Mouse (Mus musculus): ENCODE data around the gene 4430402I18Rik. TPM values are rescaled to one million over a fixed set of nuclear protein-coding genes. Genes with fewer than 3 reads are reported as not detected.
A peak's percentile ranks its signal among the peaks of the same experiment; 100 is the strongest.

Gene 4430402I18Rik
- polyA plus RNA-seq, 1 experiment from 2014 or later = 0.96 TPM

GRCm38 (mm10) chr19:28974862-28975611 is 7.4 kb upstream of the 4430402I18Rik start:
- H3K9me3 ChIP-seq (ENCODE audit: control insufficient read depth, low read length) = no peaks in the 10 kb centered on the region
- peaks cover 4% of the 10 kb centered on the region; the same call in 1 of the 2 replicates for H3K4me1 ChIP-seq (ENCODE audit: control insufficient read depth, insufficient read depth, low read length)
- H3K9ac ChIP-seq (replicated peaks; ENCODE audit: low read length) = peak overlapping the region; percentile 39; the same call in 1 of the 2 replicates
- DNase-seq (peak; percentile 87), ATAC-seq (ENCODE audit: low FRiP score, low TSS enrichment) (peak; percentile 80; the same call in 1 of the 2 replicates)
- no peaks in the 10 kb centered on the region for H3K27me3 ChIP-seq (ENCODE audit: control insufficient read depth, insufficient read depth, low read length)
- H3K36me3 ChIP-seq (ENCODE audit: control insufficient read depth, insufficient read depth, low read length) = no peaks in the 10 kb centered on the region
- H3K27ac ChIP-seq (replicated peaks; ENCODE audit: low read depth, low read length) = no peak overlapping the region
- peak overlapping the region; percentile 56 for H3K4me2 ChIP-seq (ENCODE audit: low read length)
- 20% methylated on average over 35 of the region's 35 CpGs for WGBS
- peak overlapping the region; percentile 35 for H3K4me3 ChIP-seq (replicated peaks; ENCODE audit: low read depth, low read length)

DNA sequence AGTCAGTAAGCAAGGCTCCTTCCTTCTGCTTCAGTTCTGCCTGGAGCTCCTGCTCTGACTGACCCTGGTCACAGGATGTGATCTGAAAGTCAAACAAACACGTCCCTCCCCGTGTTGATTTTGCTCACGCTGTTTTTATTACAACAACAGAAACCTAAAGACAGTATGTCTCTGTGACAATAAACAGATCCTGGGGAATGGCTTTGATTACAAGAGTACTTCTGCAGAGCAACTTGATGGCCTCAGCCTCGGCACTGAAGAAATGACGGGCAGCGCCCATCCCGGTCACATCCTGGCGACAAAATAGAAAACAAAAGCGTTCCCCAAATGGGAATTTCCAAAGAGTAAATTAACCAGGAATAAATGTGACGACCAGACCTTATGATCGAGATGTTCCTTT is 2.7 kb upstream of the 4430402I18Rik start:
- Histone ChIP-seq H3K27ac (replicated peaks; ENCODE audit: low read depth, low read length) (no peak overlapping the region), H3K4me1 (ENCODE audit: control insufficient read depth, insufficient read depth, low read length) (peaks cover 11% of the 10 kb centered on the region), H3K9ac (replicated peaks; ENCODE audit: low read length) (no peak overlapping the region), H3K36me3 (ENCODE audit: control insufficient read depth, insufficient read depth, low read length) (no peaks in the 10 kb centered on the region), H3K9me3 (ENCODE audit: control insufficient read depth, low read length) (no peaks in the 10 kb centered on the region), H3K27me3 (ENCODE audit: control insufficient read depth, insufficient read depth, low read length) (no peaks in the 10 kb centered on the region), H3K4me2 (ENCODE audit: low read length) (no peak overlapping the region), H3K4me3 (replicated peaks; ENCODE audit: low read depth, low read length) (no peak overlapping the region)
- ATAC-seq (ENCODE audit: low FRiP score, low TSS enrichment) = no peak
- WGBS = 86% methylated on average over 11 of the region's 11 CpGs
- no peak for DNase-seq

- no peak overlapping the region for H3K27ac ChIP-seq (replicated peaks; ENCODE audit: low read depth, low read length)
- no peaks in the 10 kb centered on the region for H3K9me3 ChIP-seq (ENCODE audit: control insufficient read depth, low read length)
- H3K4me1 ChIP-seq (ENCODE audit: control insufficient read depth, insufficient read depth, low read length) = peaks cover 16% of the 10 kb centered on the region
- DNase-seq (no peak), ATAC-seq (ENCODE audit: low FRiP score, low TSS enrichment) (no peak)
- H3K4me2 ChIP-seq (ENCODE audit: low read length) = no peak overlapping the region
- WGBS = 94% methylated on average over 5 of the region's 5 CpGs
- H3K27me3 ChIP-seq (ENCODE audit: control insufficient read depth, insufficient read depth, low read length) = no peaks in the 10 kb centered on the region
- H3K36me3 ChIP-seq (ENCODE audit: control insufficient read depth, insufficient read depth, low read length) = no peaks in the 10 kb centered on the region
- H3K9ac ChIP-seq (replicated peaks; ENCODE audit: low read length) = no peak overlapping the region
- H3K4me3 ChIP-seq (replicated peaks; ENCODE audit: low read depth, low read length) = no peak overlapping the region
Observed at GRCm38 (mm10) chr19:28969231-28969630, 1.6 kb upstream of the 4430402I18Rik start.

GRCm38 (mm10) chr19:28968178-28968577 is 578 bp upstream of the 4430402I18Rik start:
- DNase-seq (no peak), ATAC-seq (ENCODE audit: low FRiP score, low TSS enrichment) (no peak)
- H3K9me3 ChIP-seq (ENCODE audit: control insufficient read depth, low read length) = no peaks in the 10 kb centered on the region
- no peak overlapping the region for H3K9ac ChIP-seq (replicated peaks; ENCODE audit: low read length)
- peaks cover 16% of the 10 kb centered on the region for H3K4me1 ChIP-seq (ENCODE audit: control insufficient read depth, insufficient read depth, low read length)
- H3K27me3 ChIP-seq (ENCODE audit: control insufficient read depth, insufficient read depth, low read length) = no peaks in the 10 kb centered on the region
- H3K4me3 ChIP-seq (replicated peaks; ENCODE audit: low read depth, low read length) = no peak overlapping the region
- WGBS = 70% methylated on average over 4 of the region's 4 CpGs
- H3K36me3 ChIP-seq (ENCODE audit: control insufficient read depth, insufficient read depth, low read length) = no peaks in the 10 kb centered on the region
- H3K27ac ChIP-seq (replicated peaks; ENCODE audit: low read depth, low read length) = no peak overlapping the region
- H3K4me2 ChIP-seq (ENCODE audit: low read length) = no peak overlapping the region

DNA sequence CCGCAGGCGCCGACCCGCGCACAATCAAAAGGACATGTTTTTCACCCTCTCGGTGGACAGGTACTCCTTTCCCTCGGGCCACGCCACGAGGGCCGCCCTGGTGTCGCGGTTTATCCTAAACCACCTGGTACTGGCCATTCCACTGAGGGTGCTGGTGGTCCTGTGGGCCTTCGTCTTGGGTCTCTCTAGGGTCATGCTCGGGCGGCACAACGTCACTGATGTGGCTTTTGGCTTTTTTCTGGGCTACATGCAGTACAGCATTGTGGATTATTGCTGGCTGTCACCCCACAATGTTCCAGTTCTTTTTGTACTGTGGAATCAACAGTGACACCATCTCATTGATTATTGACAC is 3.1 kb downstream of the 4430402I18Rik start:
- peak overlapping the region; percentile 91 for H3K9ac ChIP-seq (replicated peaks; ENCODE audit: low read length)
- peak overlapping the region; percentile 89 for H3K4me2 ChIP-seq (ENCODE audit: low read length)
- H3K9me3 ChIP-seq (ENCODE audit: control insufficient read depth, low read length) = no peaks in the 10 kb centered on the region
- H3K4me3 ChIP-seq (replicated peaks; ENCODE audit: low read depth, low read length) = peak overlapping the region; percentile 80
- ATAC-seq (ENCODE audit: low FRiP score, low TSS enrichment) = peak; percentile 56; the same call in 1 of the 2 replicates
- no peak for DNase-seq
- H3K4me1 ChIP-seq (ENCODE audit: control insufficient read depth, insufficient read depth, low read length) = peaks cover 16% of the 10 kb centered on the region
- no peaks in the 10 kb centered on the region for H3K27me3 ChIP-seq (ENCODE audit: control insufficient read depth, insufficient read depth, low read length)
- H3K27ac ChIP-seq (replicated peaks; ENCODE audit: low read depth, low read length) = peak overlapping the region; percentile 82
- no peaks in the 10 kb centered on the region for H3K36me3 ChIP-seq (ENCODE audit: control insufficient read depth, insufficient read depth, low read length)
- 4% methylated on average over 16 of the region's 16 CpGs for WGBS

- H3K9ac ChIP-seq (replicated peaks; ENCODE audit: low read length) = peak within 1 kb of the TSS; percentile 91
- peaks cover 16% of the 10 kb centered on the region for H3K4me1 ChIP-seq (ENCODE audit: control insufficient read depth, insufficient read depth, low read length)
- DNase-seq (peak; percentile 90), ATAC-seq (ENCODE audit: low FRiP score, low TSS enrichment) (peak; percentile 90)
- H3K4me2 ChIP-seq (ENCODE audit: low read length) = peak within 1 kb of the TSS; percentile 89
- peak within 1 kb of the TSS; percentile 82 for H3K27ac ChIP-seq (replicated peaks; ENCODE audit: low read depth, low read length)
- H3K36me3 ChIP-seq (ENCODE audit: control insufficient read depth, insufficient read depth, low read length) = no peaks in the 10 kb centered on the region
- H3K4me3 ChIP-seq (replicated peaks; ENCODE audit: low read depth, low read length) = peak within 1 kb of the TSS; percentile 80
- no peaks in the 10 kb centered on the region for H3K27me3 ChIP-seq (ENCODE audit: control insufficient read depth, insufficient read depth, low read length)
- H3K9me3 ChIP-seq (ENCODE audit: control insufficient read depth, low read length) = no peaks in the 10 kb centered on the region
- under 1% methylated on average over 58 of the region's 73 CpGs for WGBS
Observed at GRCm38 (mm10) chr19:28963842-28964551, 3.6 kb downstream of the 4430402I18Rik start, which contains the start of gene Plpp6. Gene Plpp6 (plus strand): TSS chr19:28963953.

DNA sequence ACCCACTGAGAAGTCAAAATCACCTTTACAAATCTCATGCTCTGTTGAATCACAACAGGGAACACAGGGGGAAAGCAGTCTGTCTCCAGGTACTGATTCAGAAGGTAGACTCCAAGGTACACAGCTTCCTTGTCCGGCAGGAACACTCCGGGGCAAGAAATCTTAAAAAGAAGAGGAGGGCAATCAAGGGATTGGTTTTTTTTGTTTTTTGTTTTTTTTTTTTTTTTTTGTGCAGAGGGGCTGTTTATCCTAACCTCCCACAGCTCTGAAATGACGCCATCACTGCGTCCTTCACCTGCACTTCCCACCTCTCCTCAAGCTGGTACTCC is 4.1 kb downstream of the 4430402I18Rik start:
- WGBS = 3% methylated on average over 4 of the region's 4 CpGs
- no peak for DNase-seq
- ATAC-seq (ENCODE audit: low FRiP score, low TSS enrichment) = no peak
- peak overlapping the region; percentile 82 for H3K27ac ChIP-seq (replicated peaks; ENCODE audit: low read depth, low read length)
- H3K9ac ChIP-seq (replicated peaks; ENCODE audit: low read length) = peak overlapping the region; percentile 91
- H3K9me3 ChIP-seq (ENCODE audit: control insufficient read depth, low read length) = no peaks in the 10 kb centered on the region
- peak overlapping the region; percentile 89 for H3K4me2 ChIP-seq (ENCODE audit: low read length)
- H3K27me3 ChIP-seq (ENCODE audit: control insufficient read depth, insufficient read depth, low read length) = no peaks in the 10 kb centered on the region
- H3K4me3 ChIP-seq (replicated peaks; ENCODE audit: low read depth, low read length) = peak overlapping the region; percentile 80
- no peaks in the 10 kb centered on the region for H3K36me3 ChIP-seq (ENCODE audit: control insufficient read depth, insufficient read depth, low read length)
- H3K4me1 ChIP-seq (ENCODE audit: control insufficient read depth, insufficient read depth, low read length) = peaks cover 16% of the 10 kb centered on the region

DNA sequence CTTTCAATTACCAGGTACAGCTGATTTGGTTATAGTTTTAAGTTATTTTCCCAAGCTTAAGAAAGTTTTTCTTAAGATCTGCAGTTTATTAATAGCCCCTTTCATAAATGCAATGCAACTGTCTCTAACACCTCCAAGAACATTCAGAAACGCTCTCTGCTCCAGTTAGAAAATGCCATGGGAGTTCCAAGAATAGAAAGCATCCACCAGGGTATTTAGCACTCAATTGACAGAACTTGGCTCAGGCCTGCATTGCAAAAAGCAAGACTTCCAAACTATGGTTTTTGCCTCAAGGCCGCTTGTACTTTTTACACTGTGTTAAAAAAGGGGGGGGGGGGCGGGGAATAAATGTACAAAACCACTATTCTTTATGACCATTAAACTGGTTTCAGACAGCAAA is 4.5 kb downstream of the 4430402I18Rik start:
- peak overlapping the region; percentile 80 for H3K4me3 ChIP-seq (replicated peaks; ENCODE audit: low read depth, low read length)
- no peaks in the 10 kb centered on the region for H3K36me3 ChIP-seq (ENCODE audit: control insufficient read depth, insufficient read depth, low read length)
- ATAC-seq (ENCODE audit: low FRiP score, low TSS enrichment) (no peak), DNase-seq (peak; percentile 22)
- H3K4me2 ChIP-seq (ENCODE audit: low read length) = peak overlapping the region; percentile 89
- H3K9me3 ChIP-seq (ENCODE audit: control insufficient read depth, low read length) = no peaks in the 10 kb centered on the region
- peaks cover 16% of the 10 kb centered on the region for H3K4me1 ChIP-seq (ENCODE audit: control insufficient read depth, insufficient read depth, low read length)
- WGBS = 36% methylated on average over 3 of the region's 3 CpGs
- no peaks in the 10 kb centered on the region for H3K27me3 ChIP-seq (ENCODE audit: control insufficient read depth, insufficient read depth, low read length)
- no peak overlapping the region for H3K27ac ChIP-seq (replicated peaks; ENCODE audit: low read depth, low read length)
- H3K9ac ChIP-seq (replicated peaks; ENCODE audit: low read length) = no peak overlapping the region

Measured in midbrain, embryonic 14.5 days (tissue).